8 mouse cellular contexts compared by ENCODE assay signal in genomic region chr6:51875884-51876626, GRCm38 (mm10).
DNase-seq lines count a peak whose midpoint lies in the region; ATAC-seq and TF ChIP-seq lines count a peak whose summit lies in the region.

No protein-coding gene starts in this region.

- peak; percentile 44 for ATAC-seq in Patski
- peak; percentile 73 for ATAC-seq in hindbrain, embryonic 12.5 days (ENCODE audit: low FRiP score)

- peak overlapping the region; percentile 30; the same call in 1 of the 2 replicates for H3K27ac ChIP-seq in hindbrain, embryonic 12.5 days

- H3K9me3 ChIP-seq in hindbrain, embryonic 12.5 days (replicated peaks): no peaks in the 10 kb centered on the region

- no peak overlapping the region for H3K9ac ChIP-seq in hindbrain, embryonic 12.5 days

- no peaks in the 10 kb centered on the region for H3K27me3 ChIP-seq in Patski
- no peaks in the 10 kb centered on the region for H3K27me3 ChIP-seq in hindbrain, embryonic 12.5 days
- no peaks in the 10 kb centered on the region for H3K27me3 ChIP-seq in splenic B cell, adult 2 months (ENCODE audit: control insufficient read depth, insufficient read depth, low read length, poor library complexity, severe bottlenecking)

- WGBS in hindbrain, embryonic 12.5 days: 31% methylated on average over 6 of the region's 6 CpGs

- TF ChIP-seq CTCF in Patski (IDR thresholded peaks at IDR 0.05): peak; percentile 66

- H3K4me2 ChIP-seq in hindbrain, embryonic 12.5 days (replicated peaks): no peak overlapping the region

- intact Hi-C loops in gastrocnemius, postnatal 36 days (cut with DNase I): loop anchor here (5.0 kb wide), 1 partner anchor 126 kb away; no protein-coding TSS in a partner anchor

- peaks cover 15% of the 10 kb centered on the region; the same call in 1 of the 2 replicates for H3K4me1 ChIP-seq in hindbrain, embryonic 12.5 days

- CTCF ChIA-PET in Patski (lab: Charles Lee): interaction anchor here (0.5 to 2.6 kb wide), 9 partner anchors 10 to 347 kb away, joined by 3 to 11 read pairs (median 3); partner anchors contain the start of gene Hoxa7

- no peaks in the 10 kb centered on the region for H3K36me3 ChIP-seq in hindbrain, embryonic 12.5 days
- no peaks in the 10 kb centered on the region for H3K36me3 ChIP-seq in splenic B cell, adult 2 months (ENCODE audit: control insufficient read depth, insufficient read depth, low read length, poor library complexity, severe bottlenecking)

- in situ Hi-C loops in Patski (cut with MboI; ENCODE audit: low pct_unique_long_range_greater_than_20kb): no loop called here

- POLR2A ChIA-PET in Patski (lab: Charles Lee): interaction anchor here (0.7 kb wide), 1 partner anchor 317 kb away, joined by 3 read pairs; no protein-coding TSS in a partner anchor

- H3K4me3 ChIP-seq in hindbrain, embryonic 12.5 days: no peak overlapping the region

- DNase-seq in gastrocnemius, postnatal 10 days: peak; percentile 19
- DNase-seq in gastrocnemius, postnatal 36 days: no peak
- DNase-seq in Patski (ENCODE audit: low read depth, low spot score) (peak; percentile 27), liver (peak; percentile 8)
- DNase-seq in splenic B cell, adult 2 months (ENCODE audit: low read depth, low spot score): peak; percentile 32
- DNase-seq in right cerebral cortex, postnatal 14 days: no peak
- DNase-seq in cerebellum, adult 9-10 months: no peak

Comparison
In these comparisons a context has a peak if more than half of its experiments do, and no peak if none do; other contexts are left out.
1. DNase-seq: peak in gastrocnemius, postnatal 10 days (single experiment), Patski (single experiment), liver (single experiment) and splenic B cell, adult 2 months (single experiment); none in gastrocnemius, postnatal 36 days (0 of 2), right cerebral cortex, postnatal 14 days (single experiment) and cerebellum, adult 9-10 months (single experiment).